Mouse (Mus musculus) stomach, postnatal 0 days (tissue): ENCODE results near the gene Dll3. TPM values are rescaled to one million over a fixed set of nuclear protein-coding genes. Genes with fewer than 3 reads are reported as not detected.
"Not testable (repeated sequence)": the region's sequence is repeated elsewhere in the genome, so short reads cannot be mapped to it uniquely, and the experiment has no call there.

Experiments
- ATAC-seq: fragments of 200-750 bp; cut with Nextera tagmentation; 2 replicates; pipeline ENCODE4 v1.8.0; 2017; ENCODE audit not compliant: low FRiP score, low TSS enrichment
- DNase-seq: peaks from one replicate; pipeline ENCODE4 v3.0.0-alpha.2; 2016; ENCODE audit warnings: low spot score
- H3K27ac ChIP-seq: fragments of 300-500 bp; sonication (generic); replicated peaks from 2 replicates; pipeline ENCODE4 v1.5.1; 2014; ENCODE audit warnings: mild to moderate bottlenecking, control low read depth
- H3K27me3 ChIP-seq: fragments of 300-500 bp; sonication (generic); 2 replicates; pipeline ENCODE4 v1.6.1; 2014; ENCODE audit warnings: low read length; ENCODE audit not compliant: control insufficient read depth, insufficient read depth
- H3K36me3 ChIP-seq: fragments of 300-500 bp; sonication (generic); 2 replicates; pipeline ENCODE4 v1.6.1; 2014; ENCODE audit warnings: low read length, mixed read lengths; ENCODE audit not compliant: control insufficient read depth, insufficient read depth
- H3K4me1 ChIP-seq: fragments of 300-500 bp; sonication (generic); replicated peaks from 2 replicates; pipeline ENCODE4 v1.6.1; 2014; ENCODE audit warnings: antibody characterized with exemption; ENCODE audit not compliant: control insufficient read depth, insufficient read depth
- H3K4me2 ChIP-seq: fragments of 300-500 bp; sonication (generic); replicated peaks from 2 replicates; pipeline ENCODE4 v1.6.1; 2014; ENCODE audit warnings: low read depth, mild to moderate bottlenecking, control low read depth, moderate library complexity
- H3K4me3 ChIP-seq: fragments of 300-500 bp; sonication (generic); 2 replicates; pipeline ENCODE4 v1.5.1; 2014; ENCODE audit warnings: low read depth, low read length, control low read depth
- H3K9ac ChIP-seq: fragments of 300-500 bp; sonication (generic); 2 replicates; pipeline ENCODE4 v1.6.1; 2014; ENCODE audit warnings: mild to moderate bottlenecking, low read length, control low read depth, mixed read lengths
- H3K9me3 ChIP-seq: fragments of 300-500 bp; sonication (generic); 2 replicates; pipeline ENCODE4 v1.6.1; 2016; ENCODE audit warnings: low read length; ENCODE audit not compliant: control insufficient read depth
- CTCF ChIP-seq: IDR thresholded peaks from 2 replicates; pipeline ENCODE4 v1.5.1; 2016; ENCODE audit warnings: antibody characterized with exemption, low read depth, mild to moderate bottlenecking, moderate library complexity
- EP300 ChIP-seq: optimal IDR thresholded peaks from 2 replicates; pipeline ENCODE3; 2016; ENCODE audit warnings: antibody characterized with exemption
- WGBS: fragments of 180-500 bp; shearing (Covaris S2); extraction: QIAGEN DNeasy Blood & Tissue Kit; methylation state at CpG from one replicate; pipeline ENCODE4 v1.1.7; 2014; 5-methylcytosine and 5-hydroxymethylcytosine counted together
- polyA plus RNA-seq: library from polyadenylated mRNA; unstranded; fragments of >200 nt; fragmentation: Nextera tagmentation; extraction: Ambion mirVana; gene quantifications from 2 replicates; pipeline ENCODE4 v1.2.1, GENCODE M21; 2015

The Dll3 gene
- polyA plus RNA-seq, 1 experiment from 2014 or later = 0.92 TPM

- H3K9ac ChIP-seq = no peak overlapping the region
- no peaks in the 10 kb centered on the region for H3K9me3 ChIP-seq
- H3K4me3 ChIP-seq = no peak overlapping the region
- H3K27ac ChIP-seq = no peak overlapping the region
- no peaks in the 10 kb centered on the region for H3K27me3 ChIP-seq
- 74% methylated on average over 6 of the region's 6 CpGs for WGBS
- TF ChIP-seq EP300 (no peak), CTCF (no peak)
- no peaks in the 10 kb centered on the region for H3K36me3 ChIP-seq
- ATAC-seq (no peak), DNase-seq (no peak)
- H3K4me1 ChIP-seq = no peaks in the 10 kb centered on the region
- H3K4me2 ChIP-seq = no peak overlapping the region
Measured at GRCm38 (mm10) chr7:28254591-28254990, 47.4 kb downstream of the Dll3 start.

GRCm38 (mm10) chr7:28251976-28252375 is 50.1 kb downstream of the Dll3 start:
- Histone ChIP-seq H3K4me2 (no peak overlapping the region), H3K9me3 (no peaks in the 10 kb centered on the region), H3K4me3 (no peak overlapping the region), H3K27me3 (no peaks in the 10 kb centered on the region), H3K36me3 (no peaks in the 10 kb centered on the region), H3K4me1 (no peaks in the 10 kb centered on the region), H3K27ac (no peak overlapping the region), H3K9ac (no peak overlapping the region)
- 91% methylated on average over 17 of the region's 17 CpGs for WGBS
- DNase-seq = no peak
- TF ChIP-seq EP300 (no peak), CTCF (no peak)
- no peak for ATAC-seq

GRCm38 (mm10) chr7:28248957-28249356 is 53.1 kb downstream of the Dll3 start:
- Histone ChIP-seq H3K27ac (no peak overlapping the region), H3K4me2 (no peak overlapping the region), H3K9me3 (no peaks in the 10 kb centered on the region), H3K36me3 (no peaks in the 10 kb centered on the region), H3K4me1 (no peaks in the 10 kb centered on the region), H3K4me3 (no peak overlapping the region), H3K27me3 (no peaks in the 10 kb centered on the region), H3K9ac (no peak overlapping the region)
- 94% methylated on average over 3 of the region's 3 CpGs for WGBS
- ATAC-seq (no peak), DNase-seq (no peak)
- TF ChIP-seq EP300 (no peak), CTCF (no peak)

- H3K27me3 ChIP-seq, H3K27ac ChIP-seq, DNase-seq, H3K9ac ChIP-seq, H3K4me1 ChIP-seq, ATAC-seq, H3K4me3 ChIP-seq, H3K36me3 ChIP-seq, H3K9me3 ChIP-seq, H3K4me2 ChIP-seq: not testable (repeated sequence)
- 74% methylated on average over 2 of the region's 2 CpGs for WGBS
Measured at GRCm38 (mm10) chr7:28243943-28244342, 58.1 kb downstream of the Dll3 start.

Other genes with a start within 250 kb of the Dll3 start
- gene Fcgbp, start 231.0 kb downstream of the Dll3 start, polyA plus RNA-seq = 17.1 and 32.2 TPM in 2 replicates
- 0.08 and 0.12 TPM in 2 replicates for gene 9530053A07Rik, start 172.8 kb downstream of the Dll3 start, polyA plus RNA-seq
- gene Fbl, start 132.5 kb downstream of the Dll3 start, polyA plus RNA-seq = 57.1 and 61.6 TPM in 2 replicates
- gene Dyrk1b, start 122.8 kb downstream of the Dll3 start, polyA plus RNA-seq = 4.6 and 5.7 TPM in 2 replicates
- 4.5 and 4.8 TPM in 2 replicates for gene Eid2, start 34.4 kb downstream of the Dll3 start, polyA plus RNA-seq
- 7.2 and 7.9 TPM in 2 replicates for gene Eid2b, start 24.5 kb downstream of the Dll3 start, polyA plus RNA-seq
- 0.22 and 0.33 TPM in 2 replicates for gene Selenov, start 11.1 kb downstream of the Dll3 start, polyA plus RNA-seq
- gene Timm50, start 9.8 kb upstream of the Dll3 start, polyA plus RNA-seq = 69.4 and 69.6 TPM in 2 replicates
- gene Supt5, start 36.5 kb upstream of the Dll3 start, polyA plus RNA-seq = 31.5 and 35.7 TPM in 2 replicates
- gene Rps16, start 48.4 kb upstream of the Dll3 start, polyA plus RNA-seq = 880 and 955 TPM in 2 replicates
- 13.4 and 15.1 TPM in 2 replicates for gene Plekhg2, start 70.4 kb upstream of the Dll3 start, polyA plus RNA-seq
- 29.1 and 29.4 TPM in 2 replicates for gene Zfp36, start 78.0 kb upstream of the Dll3 start, polyA plus RNA-seq
- 27.5 and 28.3 TPM in 2 replicates for gene Med29, start 90.5 kb upstream of the Dll3 start, polyA plus RNA-seq
- gene Paf1, start 90.7 kb upstream of the Dll3 start, polyA plus RNA-seq = 35.9 and 38.6 TPM in 2 replicates
- gene Gmfg, start 135.2 kb upstream of the Dll3 start, polyA plus RNA-seq = 18.9 and 23.1 TPM in 2 replicates
- 0.96 and 1.3 TPM in 2 replicates for gene Lrfn1, start 149.7 kb upstream of the Dll3 start, polyA plus RNA-seq
- not detected in 2 replicates for gene Ifnl2, start 208.2 kb upstream of the Dll3 start, polyA plus RNA-seq
- gene Ifnl3, start 220.6 kb upstream of the Dll3 start, polyA plus RNA-seq = not detected in 2 replicates
- 87.1 and 87.6 TPM in 2 replicates for gene Sycn, start 238.6 kb upstream of the Dll3 start, polyA plus RNA-seq
- gene Nccrp1, start 245.0 kb upstream of the Dll3 start, polyA plus RNA-seq = 20.1 and 27.2 TPM in 2 replicates